Mouse (Mus musculus) heart, embryonic 15.5 days (tissue): Measurements from ENCODE around the gene 1600014C23Rik. TPM values are rescaled to one million over a fixed set of nuclear protein-coding genes. Genes with fewer than 3 reads are reported as not detected.
A peak's percentile ranks its signal among the peaks of the same experiment; 100 is the strongest.

Experiments
- ATAC-seq: fragments of 200-750 bp; cut with Nextera tagmentation; replicated peaks from 2 replicates; pipeline ENCODE4 v1.8.0; 2017; ENCODE audit warnings: low read depth, moderate TSS enrichment; ENCODE audit not compliant: insufficient number of reproducible peaks, insufficient read depth, low FRiP score
- H3K27ac ChIP-seq: fragments of 300-500 bp; sonication (generic); 2 replicates; pipeline ENCODE4 v1.5.1; 2015; ENCODE audit warnings: mild to moderate bottlenecking, inconsistent platforms
- H3K27me3 ChIP-seq: fragments of 300-500 bp; sonication (generic); 2 replicates; pipeline ENCODE4 v1.6.1; 2015; ENCODE audit warnings: inconsistent platforms
- H3K36me3 ChIP-seq: fragments of 300-500 bp; sonication (generic); 2 replicates; pipeline ENCODE4 v1.6.1; 2015; ENCODE audit warnings: mild to moderate bottlenecking, inconsistent platforms
- H3K4me1 ChIP-seq: fragments of 300-500 bp; sonication (generic); replicated peaks from 2 replicates; pipeline ENCODE4 v1.6.1; 2015; ENCODE audit warnings: inconsistent platforms
- H3K4me2 ChIP-seq: fragments of 300-500 bp; sonication (generic); 2 replicates; pipeline ENCODE4 v1.6.1; 2015; ENCODE audit warnings: inconsistent platforms, mild to moderate bottlenecking, moderate library complexity
- H3K4me3 ChIP-seq: fragments of 300-500 bp; sonication (generic); 2 replicates; pipeline ENCODE4 v1.5.1; 2015; ENCODE audit warnings: mild to moderate bottlenecking, inconsistent platforms
- H3K9ac ChIP-seq: fragments of 300-500 bp; sonication (generic); 2 replicates; pipeline ENCODE4 v1.6.1; 2015; ENCODE audit warnings: mild to moderate bottlenecking, inconsistent platforms
- H3K9me3 ChIP-seq: fragments of 300-500 bp; sonication (generic); replicated peaks from 2 replicates; pipeline ENCODE4 v1.6.1; 2016; ENCODE audit warnings: inconsistent platforms
- WGBS: fragments of 180-500 bp; shearing (Covaris S2); methylation state at CpG from one replicate; pipeline ENCODE4 v1.1.7; 2015; ENCODE audit warnings: mixed read lengths; 5-methylcytosine and 5-hydroxymethylcytosine counted together
- polyA plus RNA-seq: library from polyadenylated mRNA; unstranded; fragments of >200 nt; fragmentation: Nextera tagmentation; extraction: Ambion mirVana; gene quantifications from 2 replicates; pipeline ENCODE4 v1.2.1, GENCODE M21; 2015

Gene 1600014C23Rik
- polyA plus RNA-seq, 1 experiment from 2014 or later, result 0.98 TPM

DNA sequence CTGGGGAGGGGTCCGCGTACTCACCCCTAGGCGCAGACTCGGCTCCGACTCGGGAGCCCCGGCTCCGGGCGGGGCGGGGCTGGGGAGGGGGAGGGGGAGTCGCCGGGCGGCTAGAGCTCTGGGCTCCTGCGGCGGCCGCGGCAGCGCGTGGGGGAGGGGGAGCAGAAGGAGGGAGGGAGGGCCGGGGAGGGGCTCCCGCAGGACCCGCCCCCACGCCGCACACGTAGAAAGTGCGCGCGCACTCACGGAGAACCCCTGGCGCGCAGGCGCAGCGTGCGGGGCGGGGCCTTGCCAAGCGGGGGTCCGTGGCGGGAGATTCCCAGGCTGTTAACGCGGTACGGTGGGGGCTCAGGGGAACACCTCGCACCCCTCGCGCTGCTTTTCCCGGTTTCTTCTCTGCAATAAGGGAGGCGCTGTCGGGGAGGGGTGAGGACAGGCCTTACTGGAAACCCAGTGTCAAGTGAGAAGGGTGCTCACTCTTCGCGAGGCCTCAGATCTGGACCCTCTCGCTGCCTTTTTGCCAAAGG is 47.5 kb downstream of the 1600014C23Rik start, which contains the start of gene Mrpl14:
Mrpl14 (plus strand) TSS at position 230 of the 527 bp plus-strand sequence.
- peak within 1 kb of the TSS; percentile 97 for H3K4me3 ChIP-seq
- no peaks in the 10 kb centered on the region for H3K27me3 ChIP-seq
- WGBS, result under 1% methylated on average over 34 of the region's 50 CpGs
- no peaks in the 10 kb centered on the region for H3K9me3 ChIP-seq
- peak within 1 kb of the TSS; percentile 92 for H3K4me2 ChIP-seq
- H3K36me3 ChIP-seq, result no peaks in the 10 kb centered on the region
- peaks cover 35% of the 10 kb centered on the region for H3K4me1 ChIP-seq
- ATAC-seq, result peak; percentile 82
- peak within 1 kb of the TSS; percentile 95 for H3K9ac ChIP-seq
- peak within 1 kb of the TSS; percentile 80 for H3K27ac ChIP-seq

DNA sequence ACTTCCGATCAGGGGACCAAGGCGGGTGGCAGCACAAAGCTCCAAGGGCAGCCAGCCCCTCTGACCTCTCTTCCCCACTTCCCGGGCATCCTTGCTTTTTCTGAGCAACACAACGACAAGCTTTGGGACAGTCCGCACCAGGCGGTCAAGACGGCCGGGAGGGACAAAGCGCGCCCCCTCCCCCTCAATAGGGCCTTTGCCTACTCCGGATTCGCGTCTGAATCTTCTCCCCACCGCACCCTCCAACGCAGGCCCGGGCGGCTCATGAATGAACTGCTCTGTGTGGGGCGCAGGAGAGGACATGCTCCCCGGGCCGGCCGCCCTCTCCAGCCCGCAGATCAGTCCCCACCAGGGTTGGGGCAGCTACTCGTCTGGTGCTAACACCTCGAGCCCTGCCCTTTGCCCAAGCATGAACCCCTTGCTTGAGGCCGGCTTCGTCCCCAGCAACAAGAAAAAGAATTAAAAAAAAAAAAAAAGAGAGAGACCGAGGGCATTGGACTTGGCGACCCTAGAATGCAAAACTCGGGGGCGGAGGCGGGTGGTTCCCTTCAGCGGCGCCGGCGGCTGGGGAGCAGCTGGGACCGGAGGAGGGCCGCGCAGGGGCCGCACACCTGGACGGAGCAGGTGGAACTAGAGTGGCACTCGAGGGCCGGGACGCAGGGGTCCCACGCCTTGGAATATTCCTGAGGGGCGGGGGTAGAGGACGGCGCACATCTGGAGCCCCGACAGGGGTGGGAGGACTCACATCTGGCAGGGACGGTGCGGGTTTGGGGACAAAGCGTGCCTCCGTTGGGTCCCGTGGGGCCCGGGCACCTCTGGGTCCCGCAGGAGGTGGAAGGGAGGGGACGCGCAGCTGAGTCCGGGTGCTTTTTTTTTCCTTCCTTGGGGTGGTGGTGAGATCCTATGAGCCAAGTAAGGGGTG is 48.2 kb downstream of the 1600014C23Rik start:
- Histone ChIP-seq H3K4me3 (peak overlapping the region; percentile 97), H3K27ac (peak overlapping the region; percentile 77), H3K9ac (peak overlapping the region; percentile 93), H3K27me3 (no peaks in the 10 kb centered on the region), H3K9me3 (no peaks in the 10 kb centered on the region), H3K4me1 (peaks cover 43% of the 10 kb centered on the region), H3K4me2 (peak overlapping the region; percentile 92), H3K36me3 (no peaks in the 10 kb centered on the region)
- WGBS, result under 1% methylated on average over 57 of the region's 58 CpGs
- ATAC-seq, result peak; percentile 53

DNA sequence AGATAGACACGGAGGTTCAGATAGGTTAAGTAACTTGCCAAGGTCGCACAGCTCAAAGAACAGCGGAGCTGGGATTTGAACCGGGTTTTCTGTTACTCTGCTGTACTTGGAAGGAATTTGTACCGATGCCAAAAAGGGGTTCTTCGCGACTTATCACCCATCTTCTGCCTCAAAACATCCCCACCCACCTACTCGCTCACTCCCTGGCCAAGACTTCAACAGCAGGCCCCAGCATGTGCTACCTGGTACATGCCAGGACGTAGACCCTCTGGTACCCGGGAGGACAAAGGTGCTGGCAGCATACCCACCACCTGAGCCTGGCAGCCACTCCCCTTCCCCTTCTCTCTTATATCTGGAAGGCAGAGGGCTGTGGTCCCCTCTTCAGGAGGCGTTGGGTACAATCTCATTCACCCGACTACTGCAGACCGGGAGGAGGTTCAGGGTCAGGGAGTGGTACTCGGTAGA is 48.9 kb downstream of the 1600014C23Rik start:
- Histone ChIP-seq H3K36me3 (no peaks in the 10 kb centered on the region), H3K27ac (peak overlapping the region; percentile 77), H3K4me1 (peaks cover 44% of the 10 kb centered on the region), H3K9ac (peak overlapping the region; percentile 93), H3K4me3 (peak overlapping the region; percentile 97), H3K9me3 (no peaks in the 10 kb centered on the region), H3K4me2 (peak overlapping the region; percentile 92), H3K27me3 (no peaks in the 10 kb centered on the region)
- WGBS, result 32% methylated on average over 14 of the region's 14 CpGs
- no peak for ATAC-seq

Other genes starting within 250 kb of the 1600014C23Rik start
- gene Aars2, start 227.0 kb downstream of the 1600014C23Rik start, polyA plus RNA-seq, result 19.2 and 22.5 TPM in 2 replicates
- 0.16 and 0.29 TPM in 2 replicates for gene Tcte1, start 210.4 kb downstream of the 1600014C23Rik start, polyA plus RNA-seq
- gene Tmem151b, start 184.2 kb downstream of the 1600014C23Rik start, polyA plus RNA-seq, result 0.96 and 1.5 TPM in 2 replicates
- gene Nfkbie, start 178.1 kb downstream of the 1600014C23Rik start, polyA plus RNA-seq, result 3.0 and 6.8 TPM in 2 replicates
- 75.8 and 98.4 TPM in 2 replicates for gene Slc35b2, start 170.0 kb downstream of the 1600014C23Rik start, polyA plus RNA-seq
- gene Hsp90ab1, start 160.6 kb downstream of the 1600014C23Rik start, polyA plus RNA-seq, result 1,147 and 1,218 TPM in 2 replicates
- gene Slc29a1, start 134.2 kb downstream of the 1600014C23Rik start, polyA plus RNA-seq, result 90.9 and 120 TPM in 2 replicates
- gene Mymx, start 131.7 kb downstream of the 1600014C23Rik start, polyA plus RNA-seq, result 0.16 and 0.24 TPM in 2 replicates
- gene Capn11, start 74.5 kb downstream of the 1600014C23Rik start, polyA plus RNA-seq, result 0.26 and 0.39 TPM in 2 replicates
- gene Mrpl14, start 47.5 kb downstream of the 1600014C23Rik start, polyA plus RNA-seq, result 124 and 133 TPM in 2 replicates
- 35.1 and 42.4 TPM in 2 replicates for gene Tmem63b, start 46.9 kb downstream of the 1600014C23Rik start, polyA plus RNA-seq